Mouse (Mus musculus): ENCODE results near the gene Rassf7. TPM values are rescaled to one million over a fixed set of nuclear protein-coding genes. Genes with fewer than 3 reads are reported as not detected.
"Not testable (repeated sequence)": the region's sequence is repeated elsewhere in the genome, so short reads cannot be mapped to it uniquely, and the experiment has no call there.

The Rassf7 gene
- total and polyA plus RNA-seq, 3 experiments: 0.25 to 3.3 (median 0.42) TPM

GRCm38 (mm10) chr7:141228279-141229067 lies 12.8 kb downstream of the Rassf7 start, which contains the start of gene Phrf1:
Gene Phrf1 (plus strand): TSS chr7:141228784.
- H3K27ac ChIP-seq: peak within 1 kb of the TSS; percentile 97
- DNase-seq: peak; percentile 91 to 95
- under 1% methylated on average over 76 of the region's 76 CpGs for WGBS
- peaks cover 9% of the 10 kb centered on the region for H3K4me1 ChIP-seq (ENCODE audit: control insufficient read depth, insufficient read depth, low read length)
- intact Hi-C loops (cut with DNase I): loop anchor here (5.0 kb wide), 1 partner anchor 134 kb away; no protein-coding TSS in a partner anchor
- no peaks in the 10 kb centered on the region for H3K27me3 ChIP-seq (ENCODE audit: control insufficient read depth, insufficient read depth, low read length)
- peaks cover 6% of the 10 kb centered on the region for H3K36me3 ChIP-seq (ENCODE audit: control insufficient read depth, insufficient read depth, low read length)
- H3K4me3 ChIP-seq: peak within 1 kb of the TSS; percentile 73
- H3K79me2 ChIP-seq (replicated peaks; ENCODE audit: control insufficient read depth, insufficient read depth, low read length): peaks cover 8% of the 10 kb centered on the region
- peak within 1 kb of the TSS; percentile 83 for H3K9ac ChIP-seq (ENCODE audit: low read depth, low read length)
- TF ChIP-seq CTCF (IDR thresholded peaks at IDR 0.05): peak; percentile 100
- TF ChIP-seq POLR2A (IDR thresholded peaks at IDR 0.05; ENCODE audit: insufficient read depth, low read depth, low read length): peak; percentile 64; the same call in 1 of the 2 replicates
- TF ChIP-seq EP300 (IDR thresholded peaks at IDR 0.05; ENCODE audit: insufficient read depth, low read depth, low read length): peak; percentile 95; the same call in 1 of the 2 replicates

- H3K79me2 ChIP-seq (replicated peaks; ENCODE audit: control insufficient read depth, insufficient read depth, low read length): peaks cover 8% of the 10 kb centered on the region
- 40% methylated on average over 6 of the region's 6 CpGs for WGBS
- peaks cover 9% of the 10 kb centered on the region for H3K4me1 ChIP-seq (ENCODE audit: control insufficient read depth, insufficient read depth, low read length)
- H3K9ac ChIP-seq (ENCODE audit: low read depth, low read length): peak overlapping the region; percentile 83
- no peaks in the 10 kb centered on the region for H3K27me3 ChIP-seq (ENCODE audit: control insufficient read depth, insufficient read depth, low read length)
- H3K4me3 ChIP-seq: peak overlapping the region; percentile 73
- DNase-seq: no peak
- TF ChIP-seq POLR2A (IDR thresholded peaks at IDR 0.05; ENCODE audit: insufficient read depth, low read depth, low read length) (no peak), CTCF (IDR thresholded peaks at IDR 0.05) (no peak), EP300 (IDR thresholded peaks at IDR 0.05; ENCODE audit: insufficient read depth, low read depth, low read length) (no peak)
- intact Hi-C loops (cut with DNase I): loop anchor here (5.0 kb wide), 1 partner anchor 133 kb away; no protein-coding TSS in a partner anchor
- H3K27ac ChIP-seq: no peak overlapping the region
- H3K36me3 ChIP-seq (ENCODE audit: control insufficient read depth, insufficient read depth, low read length): peaks cover 6% of the 10 kb centered on the region
These were observed 14.0 kb downstream of the Rassf7 start for GRCm38 (mm10) chr7:141229702-141230101.

GRCm38 (mm10) chr7:141230570-141230969 lies 14.9 kb downstream of the Rassf7 start:
- peaks cover 6% of the 10 kb centered on the region for H3K36me3 ChIP-seq (ENCODE audit: control insufficient read depth, insufficient read depth, low read length)
- H3K79me2 ChIP-seq (replicated peaks; ENCODE audit: control insufficient read depth, insufficient read depth, low read length): peaks cover 8% of the 10 kb centered on the region
- intact Hi-C loops (cut with DNase I): no loop called here
- H3K27ac ChIP-seq: no peak overlapping the region
- no peak overlapping the region for H3K4me3 ChIP-seq
- peaks cover 9% of the 10 kb centered on the region for H3K4me1 ChIP-seq (ENCODE audit: control insufficient read depth, insufficient read depth, low read length)
- DNase-seq: no peak
- no peak overlapping the region for H3K9ac ChIP-seq (ENCODE audit: low read depth, low read length)
- no peaks in the 10 kb centered on the region for H3K27me3 ChIP-seq (ENCODE audit: control insufficient read depth, insufficient read depth, low read length)
- 85% methylated on average over 4 of the region's 4 CpGs for WGBS
- TF ChIP-seq EP300 (IDR thresholded peaks at IDR 0.05; ENCODE audit: insufficient read depth, low read depth, low read length): no peak
- TF ChIP-seq CTCF (IDR thresholded peaks at IDR 0.05): no peak
- no peak for TF ChIP-seq POLR2A (IDR thresholded peaks at IDR 0.05; ENCODE audit: insufficient read depth, low read depth, low read length)

- no peak overlapping the region for H3K9ac ChIP-seq (ENCODE audit: low read depth, low read length)
- peaks cover 9% of the 10 kb centered on the region for H3K4me1 ChIP-seq (ENCODE audit: control insufficient read depth, insufficient read depth, low read length)
- WGBS: 84% methylated on average over 3 of the region's 3 CpGs
- H3K27me3 ChIP-seq (ENCODE audit: control insufficient read depth, insufficient read depth, low read length): no peaks in the 10 kb centered on the region
- no peak overlapping the region for H3K27ac ChIP-seq
- H3K36me3 ChIP-seq (ENCODE audit: control insufficient read depth, insufficient read depth, low read length): peaks cover 6% of the 10 kb centered on the region
- H3K4me3 ChIP-seq: no peak overlapping the region
- TF ChIP-seq POLR2A (IDR thresholded peaks at IDR 0.05; ENCODE audit: insufficient read depth, low read depth, low read length): no peak
- no peak for TF ChIP-seq CTCF (IDR thresholded peaks at IDR 0.05)
- no peak for TF ChIP-seq EP300 (IDR thresholded peaks at IDR 0.05; ENCODE audit: insufficient read depth, low read depth, low read length)
- H3K79me2 ChIP-seq (replicated peaks; ENCODE audit: control insufficient read depth, insufficient read depth, low read length): peaks cover 8% of the 10 kb centered on the region
- intact Hi-C loops (cut with DNase I): no loop called here
- DNase-seq: no peak
These were observed 15.5 kb downstream of the Rassf7 start for GRCm38 (mm10) chr7:141231111-141231510.

GRCm38 (mm10) chr7:141231551-141231950 lies 15.9 kb downstream of the Rassf7 start:
- 89% methylated on average over 10 of the region's 10 CpGs for WGBS
- H3K79me2 ChIP-seq (replicated peaks; ENCODE audit: control insufficient read depth, insufficient read depth, low read length): peaks cover 8% of the 10 kb centered on the region
- no peak overlapping the region for H3K27ac ChIP-seq
- H3K4me3 ChIP-seq: no peak overlapping the region
- peaks cover 6% of the 10 kb centered on the region for H3K36me3 ChIP-seq (ENCODE audit: control insufficient read depth, insufficient read depth, low read length)
- intact Hi-C loops (cut with DNase I): no loop called here
- no peak overlapping the region for H3K9ac ChIP-seq (ENCODE audit: low read depth, low read length)
- H3K27me3 ChIP-seq (ENCODE audit: control insufficient read depth, insufficient read depth, low read length): no peaks in the 10 kb centered on the region
- H3K4me1 ChIP-seq (ENCODE audit: control insufficient read depth, insufficient read depth, low read length): peaks cover 9% of the 10 kb centered on the region
- TF ChIP-seq EP300 (IDR thresholded peaks at IDR 0.05; ENCODE audit: insufficient read depth, low read depth, low read length): no peak
- DNase-seq: no peak

- H3K27ac ChIP-seq; H3K36me3 ChIP-seq (ENCODE audit: control insufficient read depth, insufficient read depth, low read length); H3K4me1 ChIP-seq (ENCODE audit: control insufficient read depth, insufficient read depth, low read length); H3K27me3 ChIP-seq (ENCODE audit: control insufficient read depth, insufficient read depth, low read length); H3K9ac ChIP-seq (ENCODE audit: low read depth, low read length); H3K79me2 ChIP-seq (replicated peaks; ENCODE audit: control insufficient read depth, insufficient read depth, low read length); DNase-seq; intact Hi-C loops (cut with DNase I); H3K4me3 ChIP-seq: not testable (repeated sequence)
- WGBS: 77% methylated on average over 4 of the region's 4 CpGs
These were observed 34.8 kb downstream of the Rassf7 start for GRCm38 (mm10) chr7:141250486-141250885.

All from heart, adult 2 months (tissue).